Mouse (Mus musculus): ENCODE measurements around the gene Tex2.

DNA sequence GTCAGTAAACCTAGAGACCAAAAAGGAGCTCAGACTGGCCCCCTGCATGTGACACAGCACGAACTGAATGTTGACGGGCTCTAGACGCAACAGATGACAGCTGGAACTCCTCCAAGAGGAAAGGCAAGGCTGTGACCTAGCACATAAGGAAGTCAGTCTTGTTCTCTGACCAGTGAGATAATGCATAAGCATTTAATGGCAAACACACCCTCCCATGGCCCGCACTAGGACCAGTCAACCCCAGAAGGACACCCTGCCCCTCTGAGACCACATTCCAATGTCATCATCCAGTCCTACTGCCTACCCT lies 1.1 kb upstream of the Tex2 start:
- TF ChIP-seq CTCF (IDR thresholded peaks at IDR 0.05; ENCODE audit: borderline replicate concordance, insufficient read depth, low read length): no peak
- no peak for TF ChIP-seq POLR2A (IDR thresholded peaks at IDR 0.05; ENCODE audit: low read depth, low read length)

Measured in embryonic fibroblast, embryonic 13.5 days (primary cell).